29 mouse cellular contexts compared by ENCODE assay signal in the genomic region with DNA sequence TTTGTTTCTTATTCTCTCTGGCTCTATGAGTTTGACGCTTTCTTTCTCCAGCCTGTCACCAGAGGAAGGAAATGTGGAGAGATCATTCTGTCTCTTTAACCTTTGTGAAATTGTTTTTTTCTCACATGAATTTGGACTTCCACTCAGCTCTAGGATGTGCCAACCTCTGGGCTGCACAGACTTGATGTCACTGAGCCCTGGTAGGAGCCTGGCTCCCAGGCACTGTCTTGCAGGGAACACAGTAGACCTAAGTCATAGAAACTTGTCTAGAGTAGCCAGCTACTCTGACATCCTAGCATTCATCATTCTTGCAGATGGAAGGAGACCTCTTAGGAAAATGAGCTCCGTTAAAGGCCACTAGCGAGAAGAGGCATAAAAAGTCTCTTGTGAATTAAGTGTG.
"Had no signal": no experiment of that assay in that cellular context is flagged by ENCODE, and none has a peak within 500 bp of the region (broad histone marks: within the 10 kb centered on the region; RNA-seq: fewer than 3 reads in every experiment).

No protein-coding gene starts in this region.

- H3K9me3 ChIP-seq: limb, embryonic 13.5 days; limb, embryonic 15.5 days; liver, embryonic 12.5 days; liver, embryonic 13.5 days; liver, embryonic 15.5 days; lung, embryonic 15.5 days; megakaryocyte, embryonic 14.5 days; midbrain, embryonic 10.5 days; midbrain, embryonic 12.5 days; midbrain, embryonic 13.5 days; neural tube, embryonic 12.5 days had no signal

- DNase-seq: left cerebral cortex, postnatal 4 days; liver; liver, embryonic 13.5 days; liver, postnatal 0 days; lung, adult 18-20 months; lung, adult 2 months; lung, embryonic 14.5 days; lung, postnatal 10 days; lung, postnatal 14 days; lung, postnatal 36 days; lung, postnatal 4 days; midbrain, embryonic 14.5 days had no signal

- H3K36me3 ChIP-seq: limb, embryonic 15.5 days; liver, embryonic 12.5 days; liver, embryonic 13.5 days; liver, embryonic 15.5 days; lung, embryonic 15.5 days; midbrain, embryonic 10.5 days; midbrain, embryonic 12.5 days; midbrain, embryonic 13.5 days; neural tube, embryonic 12.5 days had no signal

- H3K4me1 ChIP-seq: limb, embryonic 15.5 days; liver, embryonic 12.5 days; liver, embryonic 13.5 days; liver, embryonic 15.5 days; lung, embryonic 15.5 days; megakaryocyte, embryonic 14.5 days; neural tube, embryonic 12.5 days had no signal

- ATAC-seq: liver, embryonic 12.5 days; liver, postnatal 0 days; lung, postnatal 0 days; midbrain, embryonic 13.5 days; midbrain, embryonic 16.5 days had no signal

- H3K9ac ChIP-seq: limb, embryonic 13.5 days; limb, embryonic 15.5 days; liver, embryonic 12.5 days; liver, embryonic 13.5 days; liver, embryonic 14.5 days; liver, embryonic 15.5 days; liver, postnatal 0 days; lung, embryonic 14.5 days; lung, embryonic 15.5 days; midbrain, embryonic 12.5 days; midbrain, embryonic 13.5 days; neural tube, embryonic 12.5 days had no signal

- H3K4me2 ChIP-seq: limb, embryonic 13.5 days; limb, embryonic 15.5 days; liver, embryonic 11.5 days; liver, embryonic 12.5 days; liver, embryonic 13.5 days; liver, embryonic 15.5 days; lung, embryonic 14.5 days; lung, embryonic 15.5 days; midbrain, embryonic 12.5 days; midbrain, embryonic 13.5 days; neural tube, embryonic 12.5 days had no signal

- H3K27me3 ChIP-seq: limb, embryonic 13.5 days; limb, embryonic 15.5 days; liver, embryonic 12.5 days; liver, embryonic 13.5 days; liver, embryonic 15.5 days; lung, embryonic 15.5 days; megakaryocyte, embryonic 14.5 days had no signal

- H3K4me3 ChIP-seq: left cerebral cortex, adult 2 months; limb, embryonic 13.5 days; limb, embryonic 15.5 days; liver, embryonic 12.5 days; liver, embryonic 13.5 days; liver, embryonic 15.5 days; lung, embryonic 15.5 days; megakaryocyte, embryonic 14.5 days; midbrain, embryonic 10.5 days; midbrain, embryonic 12.5 days; midbrain, embryonic 13.5 days; myocyte; neural tube, embryonic 12.5 days had no signal

- H3K27ac ChIP-seq: left cerebral cortex, adult 2 months; limb, embryonic 13.5 days; limb, embryonic 15.5 days; liver, embryonic 12.5 days; liver, embryonic 13.5 days; liver, embryonic 14.5 days; liver, embryonic 15.5 days; lung, embryonic 15.5 days; macrophage; midbrain, embryonic 10.5 days; midbrain, embryonic 12.5 days; midbrain, embryonic 13.5 days; neural tube, embryonic 12.5 days had no signal
